Mouse (Mus musculus): ENCODE measurements at regions not wholly inside any gene's neighbourhood (a gene's known extent, or its start where the extent isn't known, plus 50 kb on each side); places are given as distances from the start of the nearest gene placed in this dataset.
"Not testable (repeated sequence)": the region's sequence is repeated elsewhere in the genome, so short reads cannot be mapped to it uniquely, and the experiment has no call there.

GRCm38 (mm10) chr2:168424277-168425099 lies 143.0 kb upstream of the Kcng1 start:
- H3K4me2 ChIP-seq, result no peak overlapping the region
- H3K4me3 ChIP-seq, result no peak overlapping the region
- H3K27me3 ChIP-seq, result 0 out of 2 replicates have a peak, but pooled peaks cover 4% of the 10 kb centered on the region
- peaks cover 6% of the 10 kb centered on the region for H3K4me1 ChIP-seq (replicated peaks)
- no peak for ATAC-seq (ENCODE audit: low FRiP score)
- 0 out of 2 replicates have a peak, but pooled peaks cover 4% of the 10 kb centered on the region for H3K9me3 ChIP-seq
- no peaks in the 10 kb centered on the region for H3K36me3 ChIP-seq
- H3K9ac ChIP-seq, result no peak overlapping the region
- peak overlapping the region; percentile 25; the same call in 1 of the 2 replicates for H3K27ac ChIP-seq
- WGBS, result 61% methylated on average over 20 of the region's 20 CpGs

DNA sequence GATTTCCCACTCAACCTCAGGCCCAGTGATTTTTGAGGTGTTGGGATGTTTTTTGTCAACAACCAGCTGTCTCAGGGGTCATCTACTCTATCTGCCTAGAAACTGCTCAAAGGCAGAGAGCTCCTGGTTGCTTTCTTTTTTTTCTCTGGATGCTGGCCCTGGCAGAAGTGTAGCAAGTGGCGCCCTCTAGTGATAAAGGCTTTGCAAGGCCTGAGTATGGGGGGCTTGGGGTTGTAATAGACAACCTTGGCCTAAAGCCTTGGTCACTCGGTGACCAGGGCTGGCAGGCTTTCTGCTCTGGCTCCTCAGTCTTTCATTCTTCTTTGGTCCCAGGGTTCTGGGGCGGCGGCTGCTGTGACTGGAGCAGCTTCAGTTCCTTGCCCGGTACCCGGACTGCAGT lies 142.0 kb upstream of the Kcng1 start:
- no peak for ATAC-seq (ENCODE audit: low FRiP score)
- WGBS, result 65% methylated on average over 6 of the region's 6 CpGs
- Histone ChIP-seq H3K4me3 (no peak overlapping the region), H3K9me3 (no peaks in the 10 kb centered on the region), H3K36me3 (no peaks in the 10 kb centered on the region), H3K27ac (no peak overlapping the region), H3K4me1 (replicated peaks) (peaks cover 6% of the 10 kb centered on the region), H3K9ac (no peak overlapping the region), H3K4me2 (no peak overlapping the region), H3K27me3 (0 out of 2 replicates have a peak, but pooled peaks cover 4% of the 10 kb centered on the region)

DNA sequence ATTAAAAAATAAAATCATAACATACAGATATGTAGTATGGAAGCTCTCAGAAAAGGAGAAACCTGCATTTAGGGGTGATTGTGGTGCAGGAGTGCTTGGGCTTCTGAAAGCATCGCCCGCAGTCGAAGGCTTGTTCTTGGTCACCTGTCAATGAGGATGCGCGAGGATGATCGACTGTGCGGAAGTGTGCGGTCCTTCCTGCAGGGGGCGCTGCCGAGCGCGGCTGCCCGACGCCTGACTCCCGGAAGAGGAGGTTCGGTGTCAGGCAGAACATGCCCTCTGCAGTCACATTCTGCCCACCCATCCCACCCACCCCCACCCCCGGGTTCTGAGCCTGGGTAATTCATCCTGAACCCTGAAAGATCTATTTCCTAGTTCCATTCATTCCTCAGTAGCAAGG lies 133.6 kb upstream of the Kcng1 start:
- peaks cover 6% of the 10 kb centered on the region; the same call in 1 of the 2 replicates for H3K27me3 ChIP-seq
- no peak overlapping the region for H3K4me3 ChIP-seq
- no peaks in the 10 kb centered on the region for H3K4me1 ChIP-seq (replicated peaks)
- H3K4me2 ChIP-seq, result no peak overlapping the region
- no peak overlapping the region for H3K9ac ChIP-seq
- ATAC-seq (ENCODE audit: low FRiP score), result no peak
- no peaks in the 10 kb centered on the region for H3K36me3 ChIP-seq
- no peak overlapping the region for H3K27ac ChIP-seq
- WGBS, result 29% methylated on average over 17 of the region's 17 CpGs
- no peaks in the 10 kb centered on the region for H3K9me3 ChIP-seq

DNA sequence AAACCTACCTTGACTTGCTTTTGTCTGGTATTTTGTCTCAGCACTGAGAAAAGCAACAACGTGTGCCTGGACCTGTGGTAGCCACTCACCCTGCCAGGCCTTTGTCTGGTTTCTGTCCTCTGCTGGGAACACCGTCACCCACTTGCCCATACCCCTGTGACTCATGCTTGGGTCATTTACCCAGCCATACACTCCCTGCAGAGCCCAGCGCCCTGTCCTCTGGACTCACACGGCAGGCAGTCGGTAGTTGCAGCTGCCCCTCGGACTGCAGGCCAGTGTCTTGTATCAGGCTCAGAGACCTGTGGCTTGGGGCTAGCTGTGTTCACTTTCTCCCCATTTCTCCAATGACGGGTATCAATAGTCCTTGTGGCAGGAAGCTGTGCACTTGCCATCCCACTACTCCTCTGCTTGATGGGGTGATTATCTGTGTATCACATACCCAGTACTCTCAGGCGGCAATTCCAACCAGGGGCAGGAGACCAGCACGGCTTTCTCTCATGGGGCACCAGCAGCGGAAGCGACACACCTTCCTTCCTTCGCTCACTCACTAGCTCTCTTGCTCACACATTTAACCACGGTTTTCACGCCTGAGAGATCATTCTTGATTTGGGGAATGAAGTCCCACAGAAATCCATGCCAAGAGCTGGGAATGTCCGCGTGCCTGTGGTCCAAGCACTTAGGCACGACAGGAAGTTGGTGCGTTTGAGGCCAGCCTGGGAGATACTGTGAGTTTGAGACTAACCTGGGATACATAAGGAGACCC lies 132.8 kb upstream of the Kcng1 start:
- Histone ChIP-seq H3K9me3 (no peaks in the 10 kb centered on the region), H3K4me3 (no peak overlapping the region), H3K4me2 (no peak overlapping the region), H3K27ac (no peak overlapping the region), H3K4me1 (replicated peaks) (no peaks in the 10 kb centered on the region), H3K9ac (no peak overlapping the region), H3K27me3 (peaks cover 6% of the 10 kb centered on the region; the same call in 1 of the 2 replicates), H3K36me3 (no peaks in the 10 kb centered on the region)
- no peak for ATAC-seq (ENCODE audit: low FRiP score)
- 87% methylated on average over 18 of the region's 18 CpGs for WGBS

GRCm38 (mm10) chr2:168412853-168413252 lies 131.3 kb upstream of the Kcng1 start:
- WGBS, result 60% methylated on average over 6 of the region's 6 CpGs
- Histone ChIP-seq H3K4me2 (no peak overlapping the region), H3K4me1 (replicated peaks) (no peaks in the 10 kb centered on the region), H3K27ac (no peak overlapping the region), H3K9me3 (no peaks in the 10 kb centered on the region), H3K9ac (no peak overlapping the region), H3K36me3 (no peaks in the 10 kb centered on the region), H3K27me3 (peaks cover 6% of the 10 kb centered on the region; the same call in 1 of the 2 replicates), H3K4me3 (no peak overlapping the region)
- no peak for ATAC-seq (ENCODE audit: low FRiP score)

DNA sequence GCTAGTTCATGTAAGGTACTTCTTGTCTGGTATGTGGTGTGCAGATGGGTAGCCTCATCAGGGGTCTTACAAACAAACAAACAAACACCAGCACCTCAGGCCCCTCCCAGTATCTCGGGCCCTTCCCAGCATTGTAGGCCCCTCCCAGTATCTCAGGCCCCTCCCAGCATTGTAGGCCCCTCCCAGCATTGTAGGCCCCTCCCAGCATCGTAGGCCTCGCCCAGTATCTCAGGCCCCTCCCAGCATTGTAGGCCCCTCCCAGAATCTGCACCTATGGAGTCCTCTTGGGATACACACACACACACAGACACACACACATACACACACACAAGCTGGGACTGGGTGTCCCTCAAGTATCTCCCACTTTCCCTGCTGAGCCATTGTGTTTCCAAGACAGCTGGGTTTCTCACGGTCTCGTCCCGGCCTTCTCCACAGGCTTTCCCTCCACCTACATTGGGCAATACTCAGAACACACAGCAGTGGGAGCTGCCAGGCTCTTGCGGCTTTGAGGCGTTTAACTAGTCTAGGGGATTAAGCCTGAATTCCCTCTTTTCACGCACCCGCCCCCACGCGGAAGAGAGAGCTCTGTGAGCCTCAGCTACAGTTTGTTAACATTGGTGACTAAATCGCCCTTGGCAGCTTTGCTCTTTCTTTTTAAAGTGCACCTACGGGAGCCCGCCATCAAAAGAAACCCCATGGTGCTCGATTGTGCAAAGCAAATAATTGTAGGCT lies 121.4 kb upstream of the Kcng1 start:
- no peak for ATAC-seq (ENCODE audit: low FRiP score)
- Histone ChIP-seq H3K4me2 (no peak overlapping the region), H3K4me1 (replicated peaks) (peaks cover 24% of the 10 kb centered on the region), H3K4me3 (no peak overlapping the region), H3K9me3 (no peaks in the 10 kb centered on the region), H3K9ac (no peak overlapping the region), H3K36me3 (no peaks in the 10 kb centered on the region), H3K27me3 (no peaks in the 10 kb centered on the region; the same call in 1 of the 2 replicates), H3K27ac (no peak overlapping the region)
- 57% methylated on average over 16 of the region's 16 CpGs for WGBS

DNA sequence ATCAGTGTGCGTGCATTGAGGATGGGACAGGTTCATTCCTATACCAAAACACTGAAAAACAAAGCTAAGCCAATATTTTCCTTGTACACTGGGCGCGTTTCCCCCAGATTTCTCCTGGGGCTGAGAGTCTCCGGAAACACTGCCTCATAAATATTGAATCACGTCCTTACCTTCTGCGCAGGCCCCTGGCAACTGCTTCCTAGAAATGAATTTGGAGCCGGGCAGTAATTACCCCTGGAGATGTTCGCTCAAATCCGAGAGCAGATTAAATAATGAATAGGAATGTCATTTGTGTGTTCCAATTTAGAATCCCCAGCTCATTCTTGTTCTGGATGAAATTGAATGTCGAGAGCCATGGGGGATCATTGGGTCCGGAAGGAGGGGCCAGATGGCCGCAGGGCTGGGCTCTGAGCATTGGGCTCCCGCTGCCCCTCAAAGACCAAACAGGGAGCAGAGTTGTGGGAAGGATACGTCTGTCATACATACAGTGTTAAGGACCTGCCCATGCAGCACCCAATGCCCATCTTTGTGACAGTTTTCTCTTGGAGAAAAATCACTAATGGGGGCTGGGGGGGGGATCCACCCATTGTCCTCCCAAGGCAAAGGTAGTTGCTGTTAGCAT lies 117.7 kb upstream of the Kcng1 start:
- H3K4me2 ChIP-seq, result 0 out of 2 replicates have a peak overlapping the region, but pooled peaks have one; percentile 4
- no peaks in the 10 kb centered on the region for H3K27me3 ChIP-seq
- peak overlapping the region; percentile 79 for H3K27ac ChIP-seq
- no peak overlapping the region for H3K4me3 ChIP-seq
- H3K36me3 ChIP-seq, result no peaks in the 10 kb centered on the region
- H3K4me1 ChIP-seq (replicated peaks), result peaks cover 40% of the 10 kb centered on the region
- H3K9ac ChIP-seq, result 0 out of 2 replicates have a peak overlapping the region, but pooled peaks have one; percentile 1
- 41% methylated on average over 14 of the region's 14 CpGs for WGBS
- H3K9me3 ChIP-seq, result no peaks in the 10 kb centered on the region
- 0 out of 2 replicates have a peak, but pooled peaks have one; percentile 50 for ATAC-seq (ENCODE audit: low FRiP score)

DNA sequence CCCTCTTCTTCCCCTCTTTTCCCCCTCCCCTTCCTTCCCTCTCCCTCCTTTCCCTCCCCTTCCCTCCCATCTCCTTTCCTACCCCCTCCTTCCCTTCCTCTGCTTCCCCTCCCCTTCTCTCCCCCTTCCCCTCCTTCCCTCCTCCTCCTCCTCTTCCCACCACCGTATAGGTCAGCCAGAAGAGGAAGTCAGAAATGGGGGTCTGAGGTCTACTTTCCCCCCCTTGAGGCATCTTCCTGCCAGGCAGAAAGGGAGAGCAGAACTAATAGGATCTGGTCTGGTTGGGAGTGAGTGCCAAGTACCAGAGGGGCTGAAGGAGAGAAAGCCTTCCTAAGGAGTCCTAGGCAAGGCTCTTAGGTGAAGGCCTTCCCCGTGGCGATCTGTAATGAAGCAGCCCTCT lies 114.8 kb upstream of the Kcng1 start:
- WGBS, result 63% methylated on average over 3 of the region's 3 CpGs
- no peaks in the 10 kb centered on the region for H3K9me3 ChIP-seq
- peaks cover 33% of the 10 kb centered on the region for H3K4me1 ChIP-seq (replicated peaks)
- H3K27me3 ChIP-seq, result no peaks in the 10 kb centered on the region
- no peak overlapping the region for H3K9ac ChIP-seq
- H3K4me2 ChIP-seq, result no peak overlapping the region
- no peak for ATAC-seq (ENCODE audit: low FRiP score)
- H3K36me3 ChIP-seq, result no peaks in the 10 kb centered on the region
- no peak overlapping the region for H3K4me3 ChIP-seq
- H3K27ac ChIP-seq, result no peak overlapping the region

GRCm38 (mm10) chr2:168393341-168393740 lies 111.8 kb upstream of the Kcng1 start:
- ATAC-seq (ENCODE audit: low FRiP score), result no peak
- H3K9me3 ChIP-seq, result no peaks in the 10 kb centered on the region
- no peak overlapping the region for H3K4me3 ChIP-seq
- no peak overlapping the region for H3K27ac ChIP-seq
- peaks cover 16% of the 10 kb centered on the region for H3K4me1 ChIP-seq (replicated peaks)
- 92% methylated on average over 18 of the region's 18 CpGs for WGBS
- no peaks in the 10 kb centered on the region for H3K36me3 ChIP-seq
- H3K27me3 ChIP-seq, result no peaks in the 10 kb centered on the region
- no peak overlapping the region for H3K4me2 ChIP-seq
- no peak overlapping the region for H3K9ac ChIP-seq

GRCm38 (mm10) chr2:168392171-168392570 lies 110.6 kb upstream of the Kcng1 start:
- not testable (repeated sequence) for H3K9me3 ChIP-seq; H3K9ac ChIP-seq; ATAC-seq (ENCODE audit: low FRiP score); H3K36me3 ChIP-seq; H3K4me2 ChIP-seq; H3K27me3 ChIP-seq; H3K4me3 ChIP-seq; H3K27ac ChIP-seq
- 89% methylated on average over 3 of the region's 3 CpGs for WGBS
- peaks cover 16% of the 10 kb centered on the region for H3K4me1 ChIP-seq (replicated peaks)

DNA sequence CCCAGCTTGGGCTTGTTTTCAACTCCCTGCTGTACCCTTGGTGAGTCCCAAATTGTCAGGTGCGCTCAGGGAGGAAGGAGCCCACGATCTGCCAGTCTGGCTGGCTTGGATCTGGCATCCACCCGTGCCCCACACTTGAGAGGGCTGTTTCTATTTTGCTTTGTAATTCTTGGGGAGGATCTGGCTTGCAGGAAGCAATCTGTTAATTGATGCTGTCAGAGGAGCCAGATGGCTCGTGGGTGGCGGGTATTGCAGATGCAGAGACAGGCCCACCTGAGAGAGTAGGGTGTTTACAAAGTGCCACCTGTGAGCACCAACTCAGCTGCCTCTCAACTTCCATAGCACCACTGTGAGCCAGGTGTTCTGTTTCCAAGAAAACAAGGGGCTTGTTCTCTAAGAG lies 99.1 kb upstream of the Kcng1 start:
- no peak overlapping the region for H3K9ac ChIP-seq
- H3K4me3 ChIP-seq, result no peak overlapping the region
- 81% methylated on average over 5 of the region's 5 CpGs for WGBS
- H3K36me3 ChIP-seq, result no peaks in the 10 kb centered on the region
- peaks cover 9% of the 10 kb centered on the region for H3K9me3 ChIP-seq
- no peak overlapping the region for H3K4me2 ChIP-seq
- 0 out of 2 replicates have a peak, but pooled peaks cover 2% of the 10 kb centered on the region for H3K27me3 ChIP-seq
- no peak overlapping the region for H3K27ac ChIP-seq
- H3K4me1 ChIP-seq (replicated peaks), result no peaks in the 10 kb centered on the region
- no peak for ATAC-seq (ENCODE audit: low FRiP score)

GRCm38 (mm10) chr2:168372356-168372755 lies 90.8 kb upstream of the Kcng1 start:
- no peaks in the 10 kb centered on the region for H3K27me3 ChIP-seq
- no peaks in the 10 kb centered on the region for H3K4me1 ChIP-seq (replicated peaks)
- WGBS, result 97% methylated on average over 5 of the region's 5 CpGs
- H3K9me3 ChIP-seq, result peaks cover 18% of the 10 kb centered on the region
- no peaks in the 10 kb centered on the region for H3K36me3 ChIP-seq
- no peak overlapping the region for H3K27ac ChIP-seq
- H3K4me2 ChIP-seq, result no peak overlapping the region
- no peak for ATAC-seq (ENCODE audit: low FRiP score)
- no peak overlapping the region for H3K9ac ChIP-seq
- no peak overlapping the region for H3K4me3 ChIP-seq

Data from hindbrain, embryonic 13.5 days (tissue).